Mouse (Mus musculus): ENCODE measurements around the gene Txndc11. TPM values are rescaled to one million over a fixed set of nuclear protein-coding genes. Genes with fewer than 3 reads are reported as not detected.

The Txndc11 gene
- polyA plus RNA-seq, 1 experiment = 9.7 TPM

DNA sequence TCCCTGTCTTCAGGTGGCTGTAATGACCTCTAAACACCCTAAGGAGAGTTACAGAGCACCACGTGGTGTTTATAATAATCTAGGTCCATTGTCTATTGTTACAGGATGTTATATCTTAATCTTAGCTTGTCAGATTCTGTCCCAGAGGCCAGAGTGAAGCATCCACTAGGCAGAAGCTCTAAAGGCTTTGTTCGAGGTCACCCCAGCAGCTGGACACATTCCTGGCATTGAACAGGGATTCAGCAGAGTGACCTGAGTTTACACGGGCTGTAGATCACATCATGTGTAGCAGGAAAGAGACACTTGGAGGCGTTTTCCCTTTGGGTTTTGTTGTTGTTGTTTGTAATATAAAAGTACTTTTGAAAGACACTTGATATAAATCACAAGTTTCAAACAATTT, 42.4 kb downstream of the Txndc11 start:
- Histone ChIP-seq H3ac (ENCODE audit: control insufficient read depth, insufficient read length) (no peak overlapping the region), H3K4me2 (ENCODE audit: low read depth) (no peak overlapping the region), H3K79me2 (ENCODE audit: control insufficient read depth, insufficient read depth) (no peaks in the 10 kb centered on the region), H3K27me3 (ENCODE audit: control insufficient read depth, insufficient read depth, insufficient read length) (no peaks in the 10 kb centered on the region), H3K4me3 (no peak overlapping the region), H3K36me3 (ENCODE audit: control insufficient read depth, insufficient read depth) (peaks cover 56% of the 10 kb centered on the region)
- TF ChIP-seq E2F4 (IDR thresholded peaks at IDR 0.05; ENCODE audit: insufficient read depth) (no peak), MAX (IDR thresholded peaks at IDR 0.05; ENCODE audit: low read depth) (no peak), REST (IDR thresholded peaks at IDR 0.05; ENCODE audit: insufficient read depth, insufficient read length) (no peak), TCF12 (IDR thresholded peaks at IDR 0.05; ENCODE audit: insufficient read depth, poor library complexity, severe bottlenecking) (no peak), USF1 (IDR thresholded peaks at IDR 0.05; ENCODE audit: low read depth) (no peak), POLR2A (IDR thresholded peaks at IDR 0.05; ENCODE audit: insufficient read length, low read depth) (no peak), MYOD1 (IDR thresholded peaks at IDR 0.05; ENCODE audit: control insufficient read depth in 1 of 3, insufficient read length in 2 of 3, low read depth in 2 of 3) (no peak), MYOG (IDR thresholded peaks at IDR 0.05; ENCODE audit: control insufficient read depth in 1 of 3, insufficient read depth in 1 of 3, insufficient read length in 2 of 3, low read depth in 2 of 3) (no peak), TCF3 (IDR thresholded peaks at IDR 0.05; ENCODE audit: insufficient read length, low read depth) (no peak), CEBPB (IDR thresholded peaks at IDR 0.05; ENCODE audit: insufficient read depth, poor library complexity, severe bottlenecking) (no peak), POLR2AphosphoS2 (IDR thresholded peaks at IDR 0.05; ENCODE audit: insufficient read length, low read depth) (no peak), SRF (IDR thresholded peaks at IDR 0.05; ENCODE audit: control insufficient read depth, insufficient read length, low read depth) (no peak)

GRCm38 (mm10) chr16:11090836-11091570, 43.4 kb downstream of the Txndc11 start:
- Histone ChIP-seq H3K4me2 (ENCODE audit: low read depth) (no peak overlapping the region), H3K79me2 (ENCODE audit: control insufficient read depth, insufficient read depth) (no peaks in the 10 kb centered on the region), H3ac (ENCODE audit: control insufficient read depth, insufficient read length) (no peak overlapping the region), H3K27me3 (ENCODE audit: control insufficient read depth, insufficient read depth, insufficient read length) (no peaks in the 10 kb centered on the region), H3K36me3 (ENCODE audit: control insufficient read depth, insufficient read depth) (peaks cover 54% of the 10 kb centered on the region), H3K4me3 (no peak overlapping the region)
- TF ChIP-seq POLR2A (IDR thresholded peaks at IDR 0.05; ENCODE audit: insufficient read length, low read depth) (no peak), TCF3 (IDR thresholded peaks at IDR 0.05; ENCODE audit: insufficient read length, low read depth) (no peak), POLR2AphosphoS2 (IDR thresholded peaks at IDR 0.05; ENCODE audit: insufficient read length, low read depth) (no peak), USF1 (IDR thresholded peaks at IDR 0.05; ENCODE audit: low read depth) (no peak), TCF12 (IDR thresholded peaks at IDR 0.05; ENCODE audit: insufficient read depth, poor library complexity, severe bottlenecking) (no peak), MYOD1 (IDR thresholded peaks at IDR 0.05; ENCODE audit: control insufficient read depth in 1 of 3, insufficient read length in 2 of 3, low read depth in 2 of 3) (no peak), SRF (IDR thresholded peaks at IDR 0.05; ENCODE audit: control insufficient read depth, insufficient read length, low read depth) (no peak), REST (IDR thresholded peaks at IDR 0.05; ENCODE audit: insufficient read depth, insufficient read length) (no peak), MAX (IDR thresholded peaks at IDR 0.05; ENCODE audit: low read depth) (no peak), MYOG (IDR thresholded peaks at IDR 0.05; ENCODE audit: control insufficient read depth in 1 of 3, insufficient read depth in 1 of 3, insufficient read length in 2 of 3, low read depth in 2 of 3) (no peak), CEBPB (IDR thresholded peaks at IDR 0.05; ENCODE audit: insufficient read depth, poor library complexity, severe bottlenecking) (no peak), E2F4 (IDR thresholded peaks at IDR 0.05; ENCODE audit: insufficient read depth) (no peak)

GRCm38 (mm10) chr16:11086856-11087588, 47.4 kb downstream of the Txndc11 start:
- H3K36me3 ChIP-seq (ENCODE audit: control insufficient read depth, insufficient read depth) = peaks cover 47% of the 10 kb centered on the region
- H3K4me3 ChIP-seq = no peak overlapping the region
- no peak overlapping the region for H3ac ChIP-seq (ENCODE audit: control insufficient read depth, insufficient read length)
- H3K79me2 ChIP-seq (ENCODE audit: control insufficient read depth, insufficient read depth) = no peaks in the 10 kb centered on the region
- no peaks in the 10 kb centered on the region for H3K27me3 ChIP-seq (ENCODE audit: control insufficient read depth, insufficient read depth, insufficient read length)
- TF ChIP-seq MYOG (IDR thresholded peaks at IDR 0.05; ENCODE audit: control insufficient read depth in 1 of 3, insufficient read depth in 1 of 3, insufficient read length in 2 of 3, low read depth in 2 of 3) (no peak), TCF12 (IDR thresholded peaks at IDR 0.05; ENCODE audit: insufficient read depth, poor library complexity, severe bottlenecking) (no peak), TCF3 (IDR thresholded peaks at IDR 0.05; ENCODE audit: insufficient read length, low read depth) (no peak), REST (IDR thresholded peaks at IDR 0.05; ENCODE audit: insufficient read depth, insufficient read length) (no peak), MYOD1 (IDR thresholded peaks at IDR 0.05; ENCODE audit: control insufficient read depth in 1 of 3, insufficient read length in 2 of 3, low read depth in 2 of 3) (no peak), POLR2A (IDR thresholded peaks at IDR 0.05; ENCODE audit: insufficient read length, low read depth) (no peak), USF1 (IDR thresholded peaks at IDR 0.05; ENCODE audit: low read depth) (no peak), E2F4 (IDR thresholded peaks at IDR 0.05; ENCODE audit: insufficient read depth) (no peak), MAX (IDR thresholded peaks at IDR 0.05; ENCODE audit: low read depth) (no peak), CEBPB (IDR thresholded peaks at IDR 0.05; ENCODE audit: insufficient read depth, poor library complexity, severe bottlenecking) (no peak)
- no peak overlapping the region for H3K4me2 ChIP-seq (ENCODE audit: low read depth)

- Histone ChIP-seq H3K36me3 (ENCODE audit: control insufficient read depth, insufficient read depth) (peaks cover 44% of the 10 kb centered on the region), H3ac (ENCODE audit: control insufficient read depth, insufficient read length) (no peak overlapping the region), H3K27me3 (ENCODE audit: control insufficient read depth, insufficient read depth, insufficient read length) (no peaks in the 10 kb centered on the region), H3K4me2 (ENCODE audit: low read depth) (no peak overlapping the region), H3K4me3 (no peak overlapping the region), H3K79me2 (ENCODE audit: control insufficient read depth, insufficient read depth) (no peaks in the 10 kb centered on the region)
- TF ChIP-seq MYOD1 (IDR thresholded peaks at IDR 0.05; ENCODE audit: control insufficient read depth in 1 of 3, insufficient read length in 2 of 3, low read depth in 2 of 3) (no peak), E2F4 (IDR thresholded peaks at IDR 0.05; ENCODE audit: insufficient read depth) (no peak)
These were observed 48.2 kb downstream of the Txndc11 start for GRCm38 (mm10) chr16:11086299-11086698.
